In genomic region chr5:38787851-38788520, GRCm38 (mm10) we compare ENCODE assay signal across 9 mouse cellular contexts.
A peak's percentile ranks its signal among the peaks of the same experiment; 100 is the strongest.
DNase-seq lines count a peak whose midpoint lies in the region; ATAC-seq and TF ChIP-seq lines count a peak whose summit lies in the region.
"Had no signal": no experiment of that assay in that cellular context is flagged by ENCODE, and none has a peak within 500 bp of the region (broad histone marks: within the 10 kb centered on the region; RNA-seq: fewer than 3 reads in every experiment).

No protein-coding gene starts in this region.

- peak overlapping the region; percentile 1; the same call in 1 of the 2 replicates for H3K4me2 ChIP-seq in kidney, embryonic 14.5 days (replicated peaks; ENCODE audit: low read depth, low read length)
- H3K4me2 ChIP-seq in forebrain, embryonic 16.5 days (ENCODE audit: low read length) = peak overlapping the region; percentile 39
- peak overlapping the region; percentile 30; the same call in 1 of the 2 replicates for H3K4me2 ChIP-seq in midbrain, postnatal 0 days (ENCODE audit: low read depth, low read length, poor library complexity, severe bottlenecking)
- H3K4me2 ChIP-seq: limb, embryonic 15.5 days had no signal

- no peaks in the 10 kb centered on the region for H3K9me3 ChIP-seq in kidney, embryonic 14.5 days (ENCODE audit: control insufficient read depth, low read length)
- H3K9me3 ChIP-seq in forebrain, embryonic 16.5 days (ENCODE audit: control insufficient read depth, low read length) = no peaks in the 10 kb centered on the region
- H3K9me3 ChIP-seq in midbrain, postnatal 0 days (ENCODE audit: low read length) = no peaks in the 10 kb centered on the region
- H3K9me3 ChIP-seq: limb, embryonic 15.5 days had no signal

- ATAC-seq in kidney, embryonic 14.5 days (ENCODE audit: low FRiP score, low TSS enrichment) = peak; percentile 46; the same call in 1 of the 2 replicates
- ATAC-seq in forebrain, embryonic 16.5 days = peak; percentile 65
- no peak; the same call in 1 of the 2 replicates for ATAC-seq in midbrain, postnatal 0 days (ENCODE audit: low FRiP score)

- no peak overlapping the region for H3K27ac ChIP-seq in kidney, embryonic 14.5 days (ENCODE audit: low read depth, low read length)
- H3K27ac ChIP-seq in forebrain, embryonic 16.5 days (ENCODE audit: low read length) = no peak overlapping the region
- 0 out of 2 replicates have a peak overlapping the region, but pooled peaks have one; percentile 18 for H3K27ac ChIP-seq in layer of hippocampus, adult 2 months
- peak overlapping the region; percentile 3; the same call in 1 of the 2 replicates for H3K27ac ChIP-seq in midbrain, postnatal 0 days (ENCODE audit: low read depth, low read length)
- H3K27ac ChIP-seq: limb, embryonic 15.5 days had no signal

- H3K27me3 ChIP-seq in kidney, embryonic 14.5 days (ENCODE audit: control insufficient read depth, insufficient read depth, low read length) = no peaks in the 10 kb centered on the region
- no peaks in the 10 kb centered on the region for H3K27me3 ChIP-seq in forebrain, embryonic 16.5 days (replicated peaks; ENCODE audit: control insufficient read depth, insufficient read depth, low read length)
- H3K27me3 ChIP-seq in midbrain, postnatal 0 days (ENCODE audit: insufficient read depth, low read length) = no peaks in the 10 kb centered on the region
- H3K27me3 ChIP-seq: limb, embryonic 15.5 days had no signal

- H3K36me3 ChIP-seq in kidney, embryonic 14.5 days (ENCODE audit: control insufficient read depth, insufficient read depth, low read length) = no peaks in the 10 kb centered on the region
- no peaks in the 10 kb centered on the region for H3K36me3 ChIP-seq in forebrain, embryonic 16.5 days (ENCODE audit: control insufficient read depth, insufficient read depth)
- H3K36me3 ChIP-seq in midbrain, postnatal 0 days (ENCODE audit: insufficient read depth, low read length) = no peaks in the 10 kb centered on the region
- H3K36me3 ChIP-seq: limb, embryonic 15.5 days had no signal

- WGBS in kidney, embryonic 14.5 days = 31% methylated on average over 15 of the region's 15 CpGs
- WGBS in forebrain, embryonic 16.5 days = 26% methylated on average over 15 of the region's 15 CpGs
- WGBS in midbrain, postnatal 0 days = 18% methylated on average over 15 of the region's 15 CpGs

- no peaks in the 10 kb centered on the region; the same call in 1 of the 2 replicates for H3K4me1 ChIP-seq in kidney, embryonic 14.5 days (ENCODE audit: control insufficient read depth, insufficient read depth, low read length)
- peaks cover 10% of the 10 kb centered on the region for H3K4me1 ChIP-seq in forebrain, embryonic 16.5 days (replicated peaks; ENCODE audit: control insufficient read depth, insufficient read depth, low read length)
- H3K4me1 ChIP-seq in midbrain, postnatal 0 days (ENCODE audit: insufficient read depth, low read length) = peaks cover 7% of the 10 kb centered on the region; the same call in 1 of the 2 replicates

- no peak overlapping the region for H3K9ac ChIP-seq in kidney, embryonic 14.5 days (ENCODE audit: low read depth, low read length)
- H3K9ac ChIP-seq in forebrain, embryonic 16.5 days (replicated peaks; ENCODE audit: low read depth, low read length) = peak overlapping the region; percentile 51
- H3K9ac ChIP-seq in midbrain, postnatal 0 days (replicated peaks; ENCODE audit: low read length, poor library complexity, severe bottlenecking) = 0 out of 2 replicates have a peak overlapping the region, but pooled peaks have one; percentile 36
- H3K9ac ChIP-seq: limb, embryonic 15.5 days had no signal

- TF ChIP-seq CTCF in layer of hippocampus, adult 2 months (conservative IDR thresholded peaks at IDR 0.05) = peak; percentile 52
- TF ChIP-seq CTCF in midbrain, postnatal 0 days (IDR thresholded peaks at IDR 0.05) = peak; percentile 55

- no peak overlapping the region for H3K4me3 ChIP-seq in kidney, embryonic 14.5 days (ENCODE audit: low read length)
- H3K4me3 ChIP-seq in forebrain, embryonic 16.5 days (replicated peaks; ENCODE audit: low read length) = no peak overlapping the region; the same call in 1 of the 2 replicates
- peak overlapping the region; percentile 22; the same call in 1 of the 2 replicates for H3K4me3 ChIP-seq in layer of hippocampus, adult 2 months
- no peak overlapping the region for H3K4me3 ChIP-seq in midbrain, postnatal 0 days (ENCODE audit: low read depth, low read length)
- H3K4me3 ChIP-seq: limb, embryonic 15.5 days had no signal

- no peak for DNase-seq in kidney, postnatal 25 days
- peak; percentile 12 to 35 for DNase-seq in layer of hippocampus, adult 2 months (ENCODE audit: low spot score in 2 of 2)
- DNase-seq in midbrain, postnatal 0 days (ENCODE audit: low spot score) = peak; percentile 67
- DNase-seq in yolk sac, embryonic 10.5 days (ENCODE audit: low spot score) = no peak
- DNase-seq in adrenal gland, postnatal 4 days (ENCODE audit: low spot score in 2 of 2) = no peak
- DNase-seq in thymus, postnatal 25 days = no peak

Comparison
In these comparisons a context has a peak if more than half of its experiments do, and no peak if none do; other contexts are left out.
1. H3K27ac ChIP-seq: peak in layer of hippocampus, adult 2 months (single experiment) and midbrain, postnatal 0 days (single experiment); none in kidney, embryonic 14.5 days (single experiment) and forebrain, embryonic 16.5 days (single experiment).
2. DNase-seq: peak in layer of hippocampus, adult 2 months (2 of 2) and midbrain, postnatal 0 days (single experiment); none in kidney, postnatal 25 days (0 of 2), yolk sac, embryonic 10.5 days (single experiment), adrenal gland, postnatal 4 days (0 of 2) and thymus, postnatal 25 days (single experiment).
3. Peak in every context shown above with its lines, with median percentiles within 50 percentile points of each other: H3K4me2 ChIP-seq.